Mouse (Mus musculus) CH12.LX (cell line): ENCODE measurements around the gene March7. TPM values are rescaled to one million over a fixed set of nuclear protein-coding genes. Genes with fewer than 3 reads are reported as not detected.

ENCODE experiments used
- DNase-seq: peaks from one replicate; pipeline ENCODE4 v3.0.0-alpha.2; 2013; ENCODE audit errors: extremely low read depth
- H3K27ac ChIP-seq: 2 replicates; pipeline ENCODE4 v1.5.1; 2012; ENCODE audit warnings: low read depth, mild to moderate bottlenecking, control low read depth, moderate library complexity; ENCODE audit not compliant: insufficient read depth
- H3K27me3 ChIP-seq: replicated peaks from 2 replicates; pipeline ENCODE3; 2012; ENCODE audit warnings: inconsistent platforms
- H3K36me3 ChIP-seq, 2 experiments: replicated peaks in 1 of 2; 2 replicates each; pipeline versions ENCODE3 to v1.6.1; 2012; ENCODE audit warnings: inconsistent platforms in 1 of 2, low read length in 1 of 2, mild to moderate bottlenecking in 1 of 2, mixed read lengths in 1 of 2, moderate library complexity in 1 of 2; ENCODE audit not compliant: control insufficient read depth in 1 of 2, insufficient read depth in 1 of 2
- H3K4me1 ChIP-seq, 2 experiments: 2 replicates each; pipeline ENCODE4 v1.6.1; 2012; ENCODE audit warnings: inconsistent platforms in 1 of 2, moderate library complexity in 1 of 2; ENCODE audit not compliant: insufficient read depth in 2 of 2, control insufficient read depth in 1 of 2
- H3K4me2 ChIP-seq: 2 replicates; pipeline ENCODE4 v1.6.1; 2012; ENCODE audit warnings: low read depth, mild to moderate bottlenecking, control low read depth; ENCODE audit not compliant: poor library complexity, insufficient read depth, severe bottlenecking
- H3K4me3 ChIP-seq, 3 experiments: fragments of 150-350 bp in 1 of 3; sonication (generic) in 1 of 3; replicated peaks in 1 of 3; 2 replicates each; pipeline versions ENCODE3 to v1.5.1; 2011 to 2012; ENCODE audit warnings: low read depth in 2 of 3, low read length in 2 of 3, mild to moderate bottlenecking in 2 of 3, moderate library complexity in 2 of 3, control low read depth in 1 of 3, improper control_type of control experiment in 1 of 3, inconsistent platforms in 1 of 3, mixed read lengths in 1 of 3; ENCODE audit not compliant: poor library complexity in 1 of 3
- H3K79me2 ChIP-seq: replicated peaks from 2 replicates; pipeline ENCODE4 v1.6.1; 2012; ENCODE audit warnings: mild to moderate bottlenecking, moderate library complexity; ENCODE audit not compliant: control insufficient read depth, poor library complexity, insufficient read depth, severe bottlenecking; ENCODE audit errors: extremely low read depth
- H3K9ac ChIP-seq: 2 replicates; pipeline ENCODE4 v1.6.1; 2012; ENCODE audit warnings: low read depth, mild to moderate bottlenecking, control low read depth, moderate library complexity; ENCODE audit not compliant: insufficient read depth
- H3K9me3 ChIP-seq: replicated peaks from 2 replicates; pipeline ENCODE3; 2012; ENCODE audit warnings: low read length, inconsistent platforms, mixed read lengths
- CHD1 ChIP-seq: IDR thresholded peaks from 2 replicates; pipeline ENCODE4 v1.6.1; 2012; ENCODE audit warnings: low read depth, low read length, improper control_type of control experiment, inconsistent platforms
- CTCF ChIP-seq, 2 experiments: IDR thresholded peaks in 1 of 2; conservative IDR thresholded peaks in 1 of 2; 2 replicates each; pipeline ENCODE4 v1.5.1; 2011 to 2012; ENCODE audit warnings: low read depth in 2 of 2, low read length in 2 of 2, improper control_type of control experiment in 1 of 2, inconsistent platforms in 1 of 2, mild to moderate bottlenecking in 1 of 2, moderate library complexity in 1 of 2
- E2F4 ChIP-seq: IDR thresholded peaks from 2 replicates; pipeline ENCODE4 v1.6.1; 2011; ENCODE audit warnings: low read depth, low read length, improper control_type of control experiment; ENCODE audit not compliant: insufficient replicate concordance
- ELF1 ChIP-seq: IDR thresholded peaks from 2 replicates; pipeline ENCODE4 v1.6.1; 2014; ENCODE audit warnings: low read depth, mild to moderate bottlenecking, inconsistent platforms, low read length, improper control_type of control experiment
- EP300 ChIP-seq: IDR thresholded peaks from 2 replicates; pipeline ENCODE4 v1.6.1; 2011; ENCODE audit warnings: low read length, improper control_type of control experiment
- JUN ChIP-seq: IDR thresholded peaks from 2 replicates; pipeline ENCODE4 v1.6.1; 2011; ENCODE audit warnings: low read depth, mild to moderate bottlenecking, low read length, improper control_type of control experiment, moderate library complexity; ENCODE audit not compliant: insufficient read depth
- JUND ChIP-seq: conservative IDR thresholded peaks from 2 replicates; pipeline ENCODE4 v1.6.1; 2011; ENCODE audit warnings: low read depth, low read length, improper control_type of control experiment
- KAT2A ChIP-seq: IDR thresholded peaks from 2 replicates; pipeline ENCODE4 v1.6.1; 2012; ENCODE audit warnings: low read length, improper control_type of control experiment, inconsistent platforms; ENCODE audit not compliant: insufficient replicate concordance
- MAX ChIP-seq: IDR thresholded peaks from 2 replicates; pipeline ENCODE4 v1.6.1; 2011; ENCODE audit warnings: low read length, improper control_type of control experiment
- MEF2A ChIP-seq: IDR thresholded peaks from 2 replicates; pipeline ENCODE4 v1.6.1; 2014; ENCODE audit warnings: low read depth, mild to moderate bottlenecking, inconsistent platforms, low read length, improper control_type of control experiment, borderline replicate concordance
- MXI1 ChIP-seq: IDR thresholded peaks from 2 replicates; pipeline ENCODE4 v1.6.1; 2011; ENCODE audit warnings: mild to moderate bottlenecking, low read depth, low read length, improper control_type of control experiment
- MYC ChIP-seq: IDR thresholded peaks from 2 replicates; pipeline ENCODE4 v1.6.1; 2011; ENCODE audit warnings: low read depth, mild to moderate bottlenecking, improper control_type of control experiment, low read length
- NELFE ChIP-seq: IDR thresholded peaks from 2 replicates; pipeline ENCODE4 v1.6.1; 2011; ENCODE audit warnings: low read depth, low read length, improper control_type of control experiment
- NRF1 ChIP-seq: IDR thresholded peaks from 2 replicates; pipeline ENCODE4 v1.6.1; 2014; ENCODE audit warnings: low read depth, mild to moderate bottlenecking, inconsistent platforms, low read length, improper control_type of control experiment, moderate library complexity
- PAX5 ChIP-seq: IDR thresholded peaks from 2 replicates; pipeline ENCODE4 v1.6.1; 2012; ENCODE audit warnings: low read length, inconsistent platforms, mixed read lengths
- RAD21 ChIP-seq: IDR thresholded peaks from 2 replicates; pipeline ENCODE4 v1.6.1; 2011; ENCODE audit warnings: low read depth, mild to moderate bottlenecking, low read length, improper control_type of control experiment, moderate library complexity
- SIN3A ChIP-seq: IDR thresholded peaks from 2 replicates; pipeline ENCODE4 v1.6.1; 2012; ENCODE audit warnings: low read length, improper control_type of control experiment, inconsistent platforms
- SMC3 ChIP-seq: IDR thresholded peaks from 2 replicates; pipeline ENCODE4 v1.6.1; 2011; ENCODE audit warnings: low read depth, low read length, improper control_type of control experiment
- TCF12 ChIP-seq: IDR thresholded peaks from 2 replicates; pipeline ENCODE4 v1.6.1; 2014; ENCODE audit warnings: low read depth, mild to moderate bottlenecking, inconsistent platforms, low read length, improper control_type of control experiment
- UBTF ChIP-seq: IDR thresholded peaks from 2 replicates; pipeline ENCODE4 v1.6.1; 2012; ENCODE audit warnings: low read depth, mild to moderate bottlenecking, inconsistent platforms, low read length, improper control_type of control experiment, moderate library complexity
- USF1 ChIP-seq: IDR thresholded peaks from 2 replicates; pipeline ENCODE4 v1.6.1; 2014; ENCODE audit warnings: low read depth, mild to moderate bottlenecking, inconsistent platforms, low read length, improper control_type of control experiment
- USF2 ChIP-seq: conservative IDR thresholded peaks from 2 replicates; pipeline ENCODE4 v1.6.1; 2011; ENCODE audit warnings: low read depth, low read length, improper control_type of control experiment
- ZKSCAN1 ChIP-seq: IDR thresholded peaks from 2 replicates; pipeline ENCODE4 v1.6.1; 2012; ENCODE audit warnings: low read depth, inconsistent platforms, low read length, improper control_type of control experiment, borderline replicate concordance
- ZNF384 ChIP-seq: IDR thresholded peaks from 2 replicates; pipeline ENCODE4 v1.6.1; 2012; ENCODE audit warnings: low read depth, low read length, improper control_type of control experiment, inconsistent platforms
- dilution Hi-C: fragments of 300-500 bp; cut with MboI; formaldehyde crosslinking; loops from 2 replicates; pipeline ENCODE4 v1.14.3; 2020; ENCODE audit warnings: low sequenced_read_pairs; ENCODE audit not compliant: extremely low pct_unique_long_range_greater_than_20kb, extremely low pct_ligation_motif_present
- in situ Hi-C: fragments of 300-500 bp; cut with MboI; formaldehyde crosslinking; loops from 3 replicates; pipeline ENCODE4 v1.14.3; 2019; ENCODE audit warnings: low sequenced_read_pairs, low pct_ligation_motif_present, low pct_unique_long_range_greater_than_20kb, mixed read lengths
- polyA plus RNA-seq: library from polyadenylated mRNA; unstranded; fragments of >175 nt; gene quantifications from 2 replicates; pipeline ENCODE4 v1.2.1, GENCODE M21; 2012; ENCODE audit warnings: low read depth; ENCODE audit not compliant: insufficient read length
- total RNA-seq, 2 experiments: library from RNA; depleted of rRNA; stranded (reverse); fragments of 300-350 nt in 1 of 2; fragments of >200 nt in 1 of 2; gene quantifications; 2 replicates each; pipeline ENCODE4 v1.2.3; 2012 to 2014

Gene March7
- total and polyA plus RNA-seq, 3 experiments, result 44.5 to 121 (median 53.7) TPM

DNA sequence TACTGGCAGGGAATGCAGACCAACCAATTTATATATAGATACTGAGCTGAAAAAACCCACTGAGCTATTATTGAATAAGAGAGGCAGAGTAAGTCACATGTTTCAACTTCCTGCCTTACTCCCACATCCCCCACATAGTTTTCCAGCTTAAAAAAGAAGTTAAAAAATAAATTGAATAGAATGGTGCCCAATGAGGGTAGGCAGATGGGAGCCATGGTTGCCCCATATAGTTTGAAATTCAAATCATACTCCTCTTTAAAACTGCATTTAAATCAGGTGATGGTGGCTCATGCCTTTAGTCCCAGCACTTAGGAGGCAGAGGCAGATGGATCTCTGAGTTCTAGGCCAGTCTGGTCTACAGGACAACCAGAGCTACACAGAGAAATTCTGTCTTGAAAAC lies 43.8 kb downstream of the March7 start:
- TF ChIP-seq ZNF384, result no peak
- TF ChIP-seq JUN, result no peak
- no peak for TF ChIP-seq MYC
- TF ChIP-seq NRF1, result no peak
- TF ChIP-seq SMC3, result no peak
- TF ChIP-seq PAX5, result no peak
- no peak for TF ChIP-seq UBTF
- TF ChIP-seq USF2, result no peak
- no peak for TF ChIP-seq USF1
- TF ChIP-seq MAX, result no peak
- no peak overlapping the region for H3K4me3 ChIP-seq
- no peak for DNase-seq
- in situ Hi-C loops (no loop called here), dilution Hi-C loops (no loop called here)
- peaks cover 7 to 31% of the 10 kb centered on the region in 2 experiments for H3K36me3 ChIP-seq
- no peak overlapping the region for H3K27ac ChIP-seq
- H3K9ac ChIP-seq, result no peak overlapping the region
- peaks cover 0 to 11% of the 10 kb centered on the region in 2 experiments; a peak in 1 of 4 replicates for H3K4me1 ChIP-seq
- peaks cover 2% of the 10 kb centered on the region for H3K9me3 ChIP-seq
- H3K27me3 ChIP-seq, result no peaks in the 10 kb centered on the region
- no peaks in the 10 kb centered on the region for H3K79me2 ChIP-seq
- no peak overlapping the region for H3K4me2 ChIP-seq

DNA sequence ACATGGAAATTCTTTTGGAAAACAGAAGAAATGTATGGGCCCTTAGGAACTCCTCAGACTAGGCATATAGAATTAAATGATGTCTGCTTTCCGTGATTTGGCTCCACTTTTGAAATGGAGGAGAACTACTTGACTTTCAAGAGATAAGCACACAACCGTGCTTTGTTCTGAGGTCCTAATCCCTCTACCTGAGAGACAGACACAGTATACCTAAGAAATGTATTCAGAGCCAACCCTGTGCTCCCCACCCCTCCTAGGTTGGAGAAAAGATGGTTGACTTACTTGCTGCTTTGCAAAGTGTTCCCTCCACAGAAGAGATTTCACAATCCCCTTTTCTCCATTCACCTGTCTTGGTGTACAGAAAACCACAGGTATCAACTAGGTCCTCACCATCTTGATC lies 47.1 kb downstream of the March7 start:
- Histone ChIP-seq H3K27me3 (no peaks in the 10 kb centered on the region), H3K4me1 (peaks cover 0 to 11% of the 10 kb centered on the region in 2 experiments; a peak in 1 of 4 replicates), H3K27ac (no peak overlapping the region), H3K36me3 (peaks cover 0 to 8% of the 10 kb centered on the region in 2 experiments), H3K9ac (no peak overlapping the region), H3K79me2 (no peaks in the 10 kb centered on the region), H3K4me2 (no peak overlapping the region), H3K9me3 (peaks cover 2% of the 10 kb centered on the region), H3K4me3 (no peak overlapping the region)
- dilution Hi-C loops, result no loop called here
- DNase-seq, result no peak
- in situ Hi-C loops, result no loop called here
- TF ChIP-seq ELF1, result no peak
- no peak for TF ChIP-seq MAX
- no peak for TF ChIP-seq SIN3A

DNA sequence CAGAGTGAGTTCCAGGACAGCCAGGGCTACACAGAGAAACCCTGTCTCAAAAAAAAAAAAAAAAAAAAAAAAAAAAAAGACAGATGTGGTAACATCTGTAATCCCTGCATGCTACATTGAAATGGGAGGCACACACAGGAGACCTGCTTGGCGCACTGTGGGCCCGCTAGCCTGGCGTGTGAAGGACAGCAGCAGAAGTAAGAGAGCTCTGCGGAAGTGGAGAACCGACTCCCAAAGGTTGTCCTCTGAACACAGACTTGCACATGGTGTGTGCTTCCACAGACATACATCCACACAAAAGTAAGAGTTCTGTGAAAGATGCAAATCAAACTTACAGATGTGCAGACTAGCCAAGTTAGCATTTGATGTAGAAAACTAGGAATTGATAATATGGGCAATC lies 49.5 kb downstream of the March7 start:
- in situ Hi-C loops, result no loop called here
- dilution Hi-C loops, result no loop called here
- no peak for DNase-seq

More for the DNA sequence above, 49.5 kb downstream of the March7 start:
- Histone ChIP-seq H3K9ac (no peak overlapping the region), H3K36me3 (no peaks in the 10 kb centered on the region), H3K4me3 (no peak overlapping the region), H3K79me2 (no peaks in the 10 kb centered on the region), H3K4me1 (no peaks in the 10 kb centered on the region), H3K4me2 (no peak overlapping the region), H3K9me3 (peaks cover 2% of the 10 kb centered on the region), H3K27ac (no peak overlapping the region), H3K27me3 (no peaks in the 10 kb centered on the region)
- TF ChIP-seq NELFE (no peak), ZKSCAN1 (no peak), E2F4 (no peak), RAD21 (no peak), MYC (no peak), NRF1 (no peak), TCF12 (no peak), MXI1 (no peak), CHD1 (no peak), CTCF (conservative IDR thresholded peaks at IDR 0.05 in 1 of 2, IDR thresholded peaks at IDR 0.05 in 1 of 2; ENCODE audit: low read depth in 2 of 2, low read length in 2 of 2) (no peak), EP300 (no peak), JUN (no peak), JUND (no peak), MEF2A (no peak), KAT2A (no peak)
